Mouse (Mus musculus): ENCODE measurements at regions not wholly inside any gene's neighbourhood (a gene's known extent, or its start where the extent isn't known, plus 50 kb on each side); places are given as distances from the start of the nearest gene placed in this dataset.

DNA sequence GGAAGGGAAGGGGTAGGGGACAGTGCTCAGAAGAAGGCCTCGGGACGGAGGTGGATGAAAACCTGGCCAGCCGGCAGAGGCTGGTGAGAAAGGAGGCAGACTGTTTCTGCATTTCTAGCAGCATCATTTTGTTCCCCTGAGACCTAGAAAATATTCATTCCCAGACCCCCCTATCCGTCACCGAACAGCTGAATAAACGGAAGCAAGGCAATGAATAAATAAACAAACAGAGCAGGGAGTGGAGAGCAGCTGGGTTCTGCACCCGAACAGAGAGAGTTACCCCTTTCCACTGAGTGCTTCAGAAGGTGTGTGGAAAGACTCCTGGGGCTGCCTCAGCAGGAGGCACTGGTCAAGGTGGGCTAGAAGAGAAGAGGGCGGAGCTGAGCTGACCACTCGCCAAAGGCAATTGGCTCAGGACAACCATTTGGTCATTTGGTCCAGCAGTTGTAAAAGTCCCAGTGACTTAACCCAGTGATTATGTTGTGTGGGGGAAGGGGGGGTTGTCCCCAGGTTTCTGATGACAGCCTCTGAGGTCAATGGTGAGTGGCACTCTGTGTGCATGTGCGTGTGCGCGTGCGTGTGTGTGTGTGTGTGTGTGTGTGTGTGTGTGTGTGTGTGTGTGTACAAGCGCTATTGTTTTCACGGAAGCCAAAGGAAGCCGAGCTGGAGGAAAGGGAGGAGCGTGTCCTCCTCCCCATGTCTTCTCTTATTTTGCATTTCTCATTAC lies 233.1 kb downstream of the H2al1j start:
- in situ Hi-C loops (cut with MboI, MseI), result loop anchor here (25.0 kb wide), 2 partner anchors 248 to 923 kb away; partner anchors contain the start of genes H2al1b, H2al1c, H2al1d and H2al1e

DNA sequence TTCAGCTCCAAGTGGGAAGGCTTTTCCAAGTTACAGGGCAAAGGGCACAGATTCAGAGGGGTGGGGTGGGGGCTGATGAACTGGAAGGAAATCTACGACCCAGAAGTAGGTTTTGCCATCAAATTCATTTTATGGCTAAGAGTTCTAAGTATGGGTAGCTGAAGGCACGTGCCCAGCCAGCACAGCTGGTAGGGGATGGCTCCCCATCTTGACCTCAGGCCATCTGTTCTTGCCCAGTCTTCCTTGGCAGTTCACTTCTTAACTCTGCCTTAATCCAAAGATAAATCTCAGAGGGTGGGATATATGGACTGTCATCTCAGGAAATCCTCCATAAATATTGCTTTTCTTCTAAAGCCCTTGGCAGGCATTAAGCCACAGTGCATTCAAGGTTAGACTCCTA lies 238.3 kb downstream of the H2al1j start:
- in situ Hi-C loops (cut with MboI, MseI), result loop anchor here (25.0 kb wide), 2 partner anchors 254 to 929 kb away; partner anchors contain the start of genes H2al1b, H2al1c, H2al1d and H2al1e

DNA sequence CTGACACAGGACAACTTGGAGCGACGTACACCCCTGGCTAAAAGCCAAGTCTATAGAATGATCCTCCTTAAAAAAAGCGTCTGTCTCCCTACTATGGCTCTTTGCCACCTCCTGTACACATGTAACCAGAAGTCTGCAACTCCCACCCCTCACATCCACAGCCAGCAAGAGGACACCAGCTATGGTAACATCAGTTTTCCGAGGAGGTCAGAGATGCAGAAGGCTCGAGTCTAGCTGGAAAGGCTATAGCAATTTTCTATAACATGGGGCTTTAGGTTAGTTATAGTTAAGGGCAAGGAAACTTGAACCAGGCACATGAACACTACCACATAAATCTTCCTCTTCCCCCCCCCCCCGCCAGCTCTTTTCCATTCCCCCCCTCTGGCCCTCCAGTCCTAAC lies 240.2 kb downstream of the H2al1j start:
- in situ Hi-C loops (cut with MboI, MseI), result loop anchor here (25.0 kb wide), 2 partner anchors 256 to 931 kb away; partner anchors contain the start of genes H2al1b, H2al1c, H2al1d and H2al1e

DNA sequence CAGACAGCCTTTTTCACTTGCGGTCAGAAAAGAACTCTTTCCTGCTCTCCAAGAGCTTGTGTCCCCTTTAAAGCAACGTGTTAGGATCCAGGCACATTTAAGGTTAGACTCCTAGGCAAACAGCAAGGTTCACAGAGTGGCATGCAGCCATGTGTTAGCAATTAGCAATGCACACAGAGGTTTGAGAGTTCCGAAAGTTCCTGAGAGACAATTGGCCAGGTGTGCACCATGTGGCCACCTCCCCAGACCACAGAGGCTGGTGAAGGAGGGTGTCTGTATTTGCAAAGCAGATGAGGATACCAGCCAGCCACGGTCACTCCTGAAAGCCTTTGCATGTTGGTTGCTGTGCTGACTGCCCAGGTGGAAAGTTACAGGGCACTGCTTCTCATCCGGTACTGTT lies 240.6 kb downstream of the H2al1j start:
- in situ Hi-C loops (cut with MboI, MseI), result loop anchor here (25.0 kb wide), 2 partner anchors 256 to 931 kb away; partner anchors contain the start of genes H2al1b, H2al1c, H2al1d and H2al1e

DNA sequence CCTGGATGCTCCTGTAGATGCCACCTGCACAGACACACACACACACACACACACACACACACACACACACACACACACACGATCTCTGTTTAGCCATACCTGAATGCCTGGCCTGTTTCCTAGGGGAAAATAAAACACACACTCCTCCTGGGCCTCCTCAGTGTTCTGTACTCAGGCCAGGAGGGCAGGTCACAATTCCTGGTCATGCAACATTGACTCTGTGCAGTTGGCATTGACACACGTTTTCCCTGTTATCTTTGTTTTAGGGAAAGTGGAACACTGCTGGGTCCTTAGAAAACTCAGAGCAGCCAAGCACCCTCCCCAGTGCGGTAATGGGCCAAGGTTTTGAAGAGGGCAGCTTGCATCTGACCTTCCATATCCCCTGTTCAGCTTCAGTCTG lies 246.7 kb downstream of the H2al1j start:
- in situ Hi-C loops (cut with MboI, MseI), result loop anchor here (25.0 kb wide), 2 partner anchors 262 to 937 kb away; partner anchors contain the start of genes H2al1b, H2al1c, H2al1d and H2al1e

DNA sequence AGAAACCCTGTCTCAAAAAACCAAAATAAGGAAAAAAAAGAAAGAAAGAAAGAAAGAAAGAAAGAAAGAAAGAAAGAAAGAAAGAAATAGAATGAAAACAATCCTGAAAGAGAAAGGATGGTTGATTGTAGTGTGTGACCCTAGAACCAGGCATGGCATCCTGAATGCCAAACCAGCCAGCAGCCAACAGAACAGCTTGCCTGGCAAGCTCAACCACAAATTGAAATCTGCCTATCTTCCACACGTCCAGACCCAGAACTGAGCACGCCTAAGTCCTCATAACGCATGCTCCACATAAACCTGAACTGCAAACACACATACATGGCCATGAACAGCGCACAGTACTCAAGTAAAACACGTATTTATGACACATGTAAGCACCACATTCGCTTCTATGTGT lies 247.9 kb downstream of the H2al1j start:
- in situ Hi-C loops (cut with MboI, MseI), result no loop called here

DNA sequence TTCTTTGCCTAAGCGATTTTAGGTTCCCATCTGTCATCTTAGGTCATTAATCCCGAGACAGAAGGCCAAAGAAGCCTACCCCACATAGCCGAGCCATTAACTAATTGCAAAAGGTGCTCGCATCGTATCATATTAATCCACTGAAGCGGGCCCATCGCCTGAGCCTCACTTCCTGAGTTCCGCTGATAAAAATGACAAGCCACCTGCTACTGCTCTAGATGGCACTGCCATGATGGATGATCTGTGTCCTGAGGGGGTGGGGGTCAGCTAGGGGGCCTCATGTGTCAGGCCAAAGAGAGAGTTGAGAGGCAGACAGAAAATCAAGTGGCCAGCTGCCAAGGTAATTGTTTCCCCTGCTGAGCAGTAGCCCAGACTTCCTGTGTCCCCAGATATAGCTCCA lies 248.7 kb downstream of the H2al1j start:
- in situ Hi-C loops (cut with MboI, MseI), result no loop called here

DNA sequence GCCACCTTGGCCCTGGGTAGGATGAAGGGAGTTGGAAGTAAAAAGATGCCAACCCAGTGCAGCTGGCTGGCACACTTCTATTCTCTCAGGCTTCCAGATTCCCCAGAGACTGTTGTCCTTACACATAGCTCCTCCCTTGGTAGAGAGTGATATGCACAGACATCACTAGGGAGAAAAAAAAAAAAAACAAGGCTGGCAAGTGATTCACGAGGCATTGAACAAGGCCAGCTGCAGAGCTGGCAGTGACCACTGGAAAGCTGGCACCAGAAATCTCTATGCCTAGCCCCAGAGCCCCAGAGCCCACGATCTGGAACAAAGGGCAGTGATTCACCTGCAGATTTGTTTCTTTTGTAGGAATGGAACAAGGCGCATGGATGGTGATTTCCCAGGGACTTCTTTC lies 249.7 kb downstream of the H2al1j start:
- in situ Hi-C loops (cut with MboI, MseI), result no loop called here

DNA sequence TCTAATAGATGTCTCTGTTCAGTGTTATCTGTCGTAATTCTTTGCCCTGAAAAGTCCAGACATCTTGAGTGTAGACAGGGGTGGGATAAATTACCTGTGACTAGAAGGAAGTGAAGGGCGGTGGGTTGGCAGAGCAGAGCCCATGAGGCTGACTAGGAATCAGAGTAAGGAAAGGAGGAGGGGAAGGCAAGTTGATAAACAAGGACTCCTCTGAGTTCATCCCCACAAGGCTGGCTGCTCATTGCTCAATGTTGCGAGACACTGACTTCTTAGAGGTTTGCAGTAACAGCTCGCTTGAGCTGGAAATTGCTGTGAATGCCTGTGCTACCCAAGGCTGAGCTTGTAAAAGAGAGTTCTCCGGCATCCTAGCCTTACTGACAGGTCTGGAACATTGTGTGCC lies 257.7 kb downstream of the H2al1j start:
- in situ Hi-C loops (cut with MboI, MseI), result loop anchor here (10.0 kb wide), 1 partner anchor 371 kb away; no protein-coding TSS in a partner anchor

DNA sequence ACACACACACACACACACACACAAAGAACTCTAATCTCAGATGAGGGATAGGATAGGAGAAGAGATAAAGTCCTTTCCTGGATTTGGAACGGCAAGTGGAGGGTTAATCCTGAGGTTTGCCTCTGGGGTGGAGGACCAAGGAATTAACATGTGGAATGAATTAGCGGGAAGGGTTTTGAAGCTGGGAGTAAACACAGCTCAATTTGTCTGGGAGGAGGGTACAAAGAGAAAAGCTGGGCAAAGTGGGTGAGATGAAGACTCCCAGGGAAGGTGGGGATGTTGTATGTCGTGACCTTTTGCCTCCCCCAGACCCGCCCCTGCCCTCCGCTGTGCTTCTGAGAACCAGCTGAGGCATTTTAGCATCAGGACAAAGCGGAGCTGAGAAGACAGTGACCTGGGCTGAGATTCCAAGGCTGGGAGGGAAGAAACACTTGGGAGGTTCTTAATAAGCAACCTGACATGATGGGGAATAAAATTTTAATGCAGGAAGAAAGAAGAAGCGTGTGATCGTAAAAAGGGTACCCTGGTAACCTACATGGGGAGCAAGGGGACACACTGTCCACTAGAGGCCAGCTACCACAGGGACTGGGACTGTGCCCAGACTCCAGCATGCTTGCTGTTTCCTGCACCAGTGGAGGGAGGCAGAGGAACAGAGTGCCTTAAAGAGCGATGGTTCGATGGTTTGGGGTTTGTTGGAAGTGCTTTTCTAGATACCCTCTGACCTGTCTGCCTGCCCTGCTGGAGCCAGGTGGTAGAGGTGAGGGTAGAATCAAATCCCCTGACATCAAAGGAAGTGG lies 264.0 kb downstream of the H2al1j start:
- in situ Hi-C loops (cut with MboI, MseI), result no loop called here

DNA sequence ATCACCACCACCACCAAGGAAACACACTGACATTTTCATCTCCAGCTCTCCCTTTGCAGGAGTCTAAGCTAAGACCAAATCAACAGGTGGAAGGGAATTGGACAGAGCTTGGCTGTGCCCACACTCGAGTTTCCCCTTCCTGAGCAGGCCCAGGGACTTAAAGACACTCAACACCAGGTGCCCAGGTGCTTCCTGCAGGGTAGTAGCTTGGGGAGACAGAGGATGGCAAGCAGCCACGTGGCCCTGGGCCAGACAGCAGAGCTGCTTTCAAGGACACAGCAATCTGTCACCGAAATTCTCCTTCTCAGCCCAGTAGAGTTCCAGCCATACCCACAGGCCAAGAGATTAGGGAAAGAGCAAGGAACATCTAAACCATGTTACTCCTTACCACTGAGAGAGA lies 266.9 kb downstream of the H2al1j start:
- in situ Hi-C loops (cut with MboI, MseI), result no loop called here

DNA sequence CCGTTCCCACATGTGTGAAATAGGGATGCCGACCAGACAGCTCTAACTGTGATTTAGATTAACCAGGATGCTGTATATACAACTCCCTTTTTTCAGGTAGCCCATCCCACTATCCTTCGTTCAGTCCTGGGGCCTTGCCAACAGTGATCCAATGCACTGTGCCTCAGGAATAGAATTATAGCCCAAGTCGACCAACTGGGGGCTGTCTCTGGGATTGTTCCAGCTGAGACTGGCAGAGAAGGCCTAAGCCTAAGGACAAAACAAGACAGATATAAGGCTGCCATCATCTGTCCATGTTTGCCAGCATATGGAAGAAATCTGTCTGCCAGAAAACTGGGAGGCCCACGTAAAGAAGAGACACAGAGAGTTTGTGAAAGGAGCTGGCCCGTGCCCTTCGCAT lies 269.9 kb downstream of the H2al1j start:
- in situ Hi-C loops (cut with MboI, MseI), result no loop called here

DNA sequence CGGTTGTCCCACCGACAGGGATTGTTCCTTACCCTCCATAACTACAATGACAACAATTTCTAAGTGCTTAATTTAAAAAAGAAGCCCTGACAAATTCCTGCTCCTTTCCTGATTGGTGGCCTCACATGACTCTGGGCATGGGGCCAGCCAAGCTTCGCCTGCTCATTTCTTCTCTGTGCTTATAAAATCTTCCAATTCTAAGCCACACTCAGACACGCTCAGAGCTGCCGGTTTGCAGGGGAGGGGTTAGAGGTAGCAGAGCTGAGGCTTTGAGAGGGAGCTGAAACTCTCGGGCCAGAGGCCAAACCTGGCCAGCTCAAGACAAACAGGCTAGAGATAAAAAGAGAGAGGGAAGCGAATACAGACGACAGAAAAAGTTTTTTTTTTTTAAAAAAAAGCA lies 286.6 kb downstream of the H2al1j start:
- in situ Hi-C loops (cut with MboI, MseI), result no loop called here

DNA sequence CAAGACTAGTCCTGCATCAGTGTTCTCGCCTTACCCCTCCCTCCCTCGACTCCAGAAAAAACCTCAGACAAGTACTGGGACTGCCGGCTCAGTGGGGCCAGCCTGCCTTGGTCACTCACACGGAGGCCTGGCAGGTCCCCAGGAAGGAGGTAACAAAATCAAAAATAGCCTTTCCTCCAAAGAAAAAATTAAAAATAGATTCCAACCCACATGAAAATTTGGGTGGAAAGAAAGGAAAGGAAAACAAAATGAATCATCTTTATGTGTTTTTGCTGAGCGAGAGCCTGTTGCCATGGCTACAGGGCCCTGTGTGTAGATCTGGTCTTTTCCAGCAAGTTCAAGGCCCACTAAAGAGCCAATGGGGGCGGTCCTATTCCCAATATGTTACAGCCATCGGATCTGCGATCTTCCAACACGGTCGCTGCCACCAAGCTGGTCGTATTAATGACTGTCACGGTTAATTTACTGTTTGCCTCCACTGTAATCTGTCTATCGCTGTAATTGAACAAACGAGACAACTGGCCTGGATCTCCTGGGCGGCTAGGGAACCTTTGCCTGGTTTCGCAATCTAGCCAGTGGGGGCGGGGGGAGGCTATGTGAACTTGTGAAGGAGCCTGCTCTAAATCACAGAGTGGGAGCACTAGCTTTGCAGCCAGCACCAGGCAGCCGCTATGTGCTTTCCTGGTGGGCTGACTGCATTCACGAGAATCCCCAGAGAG lies 293.6 kb downstream of the H2al1j start:
- in situ Hi-C loops (cut with MboI, MseI), result no loop called here

DNA sequence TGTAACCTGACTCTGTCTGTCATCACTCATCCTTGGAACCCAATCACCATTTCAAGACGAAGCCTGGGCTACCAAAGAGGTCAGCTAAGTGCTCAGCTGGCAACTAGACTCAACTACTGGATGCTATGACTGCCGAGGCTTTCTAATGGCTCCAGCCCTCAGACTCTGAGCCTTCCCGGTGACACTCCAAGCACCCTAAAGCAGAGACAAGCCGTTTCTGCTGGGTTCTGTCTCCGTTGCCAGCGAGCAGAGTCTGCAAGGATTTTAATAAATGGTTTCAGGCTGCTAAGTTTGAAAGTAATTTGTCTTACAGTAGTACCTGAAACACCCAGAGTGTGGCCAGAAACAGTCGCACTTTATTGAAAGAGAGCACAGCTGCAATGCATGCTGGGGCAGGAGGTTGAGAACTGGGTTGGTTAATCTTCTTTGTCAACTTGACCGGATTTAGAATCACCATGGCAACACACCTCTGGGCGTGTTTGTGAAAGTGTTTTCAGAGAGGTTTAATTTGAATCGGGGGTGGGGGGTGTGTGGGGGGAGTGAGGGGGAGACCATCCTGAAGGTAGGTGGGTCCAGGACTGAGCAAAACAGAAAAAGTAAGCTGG lies 298.8 kb downstream of the H2al1j start:
- in situ Hi-C loops (cut with MboI, MseI), result no loop called here

DNA sequence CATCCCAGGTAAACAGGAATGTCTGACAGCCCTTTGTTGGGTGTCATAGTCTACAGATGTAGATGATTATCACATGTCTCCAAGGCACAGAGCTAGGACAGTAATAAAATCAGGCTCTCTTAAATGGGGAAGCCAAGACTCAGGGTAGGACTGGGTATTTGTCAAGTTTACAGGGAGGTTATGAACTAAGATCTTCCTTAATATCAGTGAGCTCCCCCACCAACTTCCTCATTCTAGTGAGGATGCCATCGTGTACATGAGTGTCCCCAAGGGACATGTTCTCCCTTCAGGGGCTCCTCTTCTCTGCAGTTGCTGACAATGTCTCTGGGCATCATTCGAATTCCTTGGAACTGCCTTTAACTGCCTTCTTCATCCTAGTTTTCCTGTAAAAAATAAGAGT lies 301.7 kb downstream of the H2al1j start:
- in situ Hi-C loops (cut with MboI, MseI), result no loop called here

DNA sequence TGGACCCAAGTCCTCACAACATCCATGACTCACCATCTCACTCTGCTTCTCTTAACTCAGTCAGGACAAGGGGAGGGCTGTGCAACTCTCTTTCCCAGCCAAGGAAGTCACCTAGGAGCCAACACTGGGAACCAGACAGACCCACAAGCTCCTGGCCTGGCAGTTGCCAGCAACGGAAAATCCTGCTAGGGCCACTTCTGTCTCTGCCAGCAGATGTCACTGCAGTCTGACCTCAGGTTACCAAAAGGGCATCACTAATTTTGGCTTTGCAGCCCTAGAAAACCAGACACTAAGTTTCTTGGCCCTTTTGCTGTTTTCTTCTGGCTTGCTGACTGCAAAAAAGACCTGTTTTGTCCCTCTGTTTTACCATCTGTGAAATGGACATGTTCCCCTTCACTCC lies 302.3 kb downstream of the H2al1j start:
- in situ Hi-C loops (cut with MboI, MseI), result no loop called here

DNA sequence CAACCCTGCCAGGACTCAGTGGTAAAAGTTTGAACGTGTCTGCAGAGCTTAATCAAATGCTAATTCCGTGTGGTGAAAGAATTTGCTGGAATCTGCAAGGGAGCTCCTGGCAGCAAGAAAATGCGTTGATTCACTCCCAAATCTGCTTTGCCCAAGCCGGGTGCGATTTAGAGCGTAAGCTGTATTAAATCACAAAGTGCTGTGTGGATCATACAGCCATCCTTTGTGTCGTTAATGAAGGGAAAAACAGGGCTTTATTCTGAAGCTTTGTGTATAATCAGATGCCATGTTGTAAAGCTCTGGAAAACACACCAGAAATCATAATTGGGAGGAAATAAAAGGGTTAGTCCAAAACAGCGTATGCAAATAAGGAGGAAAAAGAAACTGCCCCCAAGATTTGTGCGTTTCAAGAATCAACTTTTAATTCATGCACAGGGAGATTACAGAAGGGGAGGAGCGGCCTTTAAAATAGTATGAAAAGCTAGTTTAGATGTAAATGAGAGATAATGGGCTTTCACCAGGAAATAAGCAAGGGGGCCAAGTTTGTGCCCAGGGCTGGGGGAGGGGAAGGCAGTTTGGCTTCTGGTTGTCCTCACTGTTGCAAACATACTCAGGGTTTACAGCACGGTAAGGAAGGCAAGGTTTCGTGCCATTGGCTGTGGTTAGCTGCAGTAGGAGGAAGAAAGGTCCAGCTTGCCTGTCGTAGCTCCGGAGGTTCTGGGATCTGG lies 303.7 kb downstream of the H2al1j start:
- in situ Hi-C loops (cut with MboI, MseI), result no loop called here

DNA sequence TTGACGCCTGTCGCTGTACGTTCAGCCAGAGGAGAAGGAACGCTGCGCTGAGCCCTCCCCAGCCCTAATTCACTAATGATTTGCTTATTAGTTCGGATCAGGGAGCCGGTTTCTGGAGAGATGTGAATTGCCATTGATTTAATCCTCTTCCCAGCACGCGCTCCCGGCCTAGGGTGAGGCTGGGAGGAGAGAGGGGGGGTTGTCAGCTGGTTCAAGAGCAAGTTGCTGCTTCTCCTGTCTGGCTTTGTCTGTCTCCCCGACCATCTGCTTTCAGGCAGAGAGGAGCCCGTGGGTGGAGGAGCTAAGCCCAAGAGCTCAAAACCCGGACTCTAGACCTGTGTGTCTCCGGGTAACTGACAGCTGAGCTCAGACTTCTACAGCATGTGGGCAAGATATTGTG lies 304.4 kb downstream of the H2al1j start:
- in situ Hi-C loops (cut with MboI, MseI), result no loop called here

DNA sequence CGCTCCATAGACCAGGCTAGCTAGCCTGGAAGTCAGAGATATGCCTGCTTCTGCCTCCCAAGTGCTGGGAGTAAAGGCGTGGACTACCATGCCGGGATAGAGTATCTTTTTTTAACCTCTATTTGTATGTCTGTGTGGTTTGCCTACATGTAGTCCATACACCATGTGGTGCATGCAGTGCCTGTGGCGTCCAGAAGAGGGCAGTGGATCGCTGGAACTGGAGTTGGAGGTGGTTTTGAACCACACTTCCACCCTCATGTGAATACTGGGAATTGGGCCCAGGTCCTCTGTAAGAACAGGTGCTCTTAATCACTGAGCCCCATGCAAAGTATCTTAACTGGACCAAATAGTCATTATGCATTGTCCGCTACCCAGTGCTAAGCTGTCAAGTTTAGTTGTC lies 306.2 kb downstream of the H2al1j start:
- in situ Hi-C loops (cut with MboI, MseI), result no loop called here

DNA sequence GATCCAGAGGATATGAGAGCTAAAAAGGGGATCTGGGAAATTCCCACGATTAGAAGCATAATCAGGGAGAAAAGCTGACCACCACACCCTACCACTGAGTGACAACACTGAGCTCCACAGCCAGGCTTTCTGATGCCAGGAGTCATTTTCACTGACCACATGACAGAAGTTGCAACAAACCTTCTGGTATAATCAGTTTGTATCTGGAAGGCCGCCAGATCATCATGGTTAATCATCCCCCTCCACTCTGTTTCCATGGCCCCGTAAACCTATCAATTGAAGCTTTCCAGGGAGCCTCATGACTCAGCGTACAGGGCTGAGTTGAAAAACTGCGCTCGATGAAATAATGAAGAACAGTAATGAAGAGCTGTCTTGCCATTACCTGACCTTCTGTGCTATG lies 316.9 kb downstream of the H2al1j start:
- in situ Hi-C loops (cut with MboI, MseI), result loop anchor here (5.0 kb wide), 1 partner anchor 413 kb away; no protein-coding TSS in a partner anchor
